Mouse (Mus musculus) G1E (cell line): ENCODE data around the gene Erich4. TPM values are rescaled to one million over a fixed set of nuclear protein-coding genes. Genes with fewer than 3 reads are reported as not detected.
"Not testable (repeated sequence)": the region's sequence is repeated elsewhere in the genome, so short reads cannot be mapped to it uniquely, and the experiment has no call there.

Experiments used
- ATAC-seq: 2 replicates; pipeline ENCODE4 v1.8.0; 2016; ENCODE audit warnings: mild to moderate bottlenecking; ENCODE audit not compliant: insufficient number of reproducible peaks, poor library complexity, low FRiP score, severe bottlenecking; ENCODE audit errors: extremely low read depth
- DNase-seq: peaks from one replicate; pipeline ENCODE4 v3.0.0; 2012; ENCODE audit warnings: low spot score
- H3K27me3 ChIP-seq: 2 replicates; pipeline ENCODE4 v1.6.1; 2012; ENCODE audit warnings: mild to moderate bottlenecking, low read length, inconsistent platforms; ENCODE audit not compliant: insufficient read depth
- H3K36me3 ChIP-seq: replicated peaks from 2 replicates; pipeline ENCODE3; 2012; ENCODE audit warnings: mild to moderate bottlenecking, inconsistent platforms
- H3K4me1 ChIP-seq: 2 replicates; pipeline ENCODE4 v1.6.1; 2012; ENCODE audit warnings: low read depth, low read length, inconsistent platforms, mixed read lengths; ENCODE audit not compliant: insufficient read depth
- H3K4me3 ChIP-seq: 2 replicates; pipeline ENCODE4 v1.5.1; 2012; ENCODE audit warnings: low read depth, mild to moderate bottlenecking, inconsistent platforms, low read length, moderate library complexity, mixed read lengths
- H3K9me3 ChIP-seq: replicated peaks from 2 replicates; pipeline ENCODE4 v1.6.1; 2012; ENCODE audit warnings: inconsistent platforms
- CTCF ChIP-seq: IDR thresholded peaks from 2 replicates; pipeline ENCODE4 v1.5.1; 2012; ENCODE audit warnings: low read depth, low read length, inconsistent platforms, mixed read lengths
- GATA1 ChIP-seq: IDR thresholded peaks from 2 replicates; pipeline ENCODE4 v1.6.1; 2012; ENCODE audit warnings: borderline replicate concordance, low read length, inconsistent platforms, mixed read lengths
- GATA2 ChIP-seq: IDR thresholded peaks from 2 replicates; pipeline ENCODE4 v1.6.1; 2012; ENCODE audit warnings: low read depth, low read length, inconsistent platforms, borderline replicate concordance
- POLR2AphosphoS5 ChIP-seq: IDR thresholded peaks from 2 replicates; pipeline ENCODE4 v1.6.1; 2012; ENCODE audit warnings: low read depth, low read length, inconsistent platforms; ENCODE audit not compliant: insufficient replicate concordance
- TAL1 ChIP-seq: conservative IDR thresholded peaks from 2 replicates; pipeline ENCODE4 v1.6.1; 2012; ENCODE audit warnings: low read depth, low read length, inconsistent platforms, mixed read lengths
- polyA plus RNA-seq: library from polyadenylated mRNA; stranded (reverse); fragments of >175 nt; gene quantifications from 2 replicates; pipeline ENCODE4 v1.2.3, GENCODE M21; 2012
- total RNA-seq, 2 experiments: library from RNA; stranded (forward) in 1 of 2; stranded (reverse) in 1 of 2; fragments of 200-1000 nt in 1 of 2; fragments of >200 nt in 1 of 2; fragmentation: Nextera tagmentation in 1 of 2; gene quantifications; 2 replicates each; pipeline ENCODE4 v1.2.3; 2014 to 2017

The Erich4 gene
- total and polyA plus RNA-seq, 3 experiments: not detected

- H3K9me3 ChIP-seq: no peaks in the 10 kb centered on the region
- ATAC-seq: no peak
- no peak for TF ChIP-seq CTCF
These were observed 24.5 kb downstream of the Erich4 start for GRCm38 (mm10) chr7:25591226-25591625.

GRCm38 (mm10) chr7:25585351-25586204 lies 30.1 kb downstream of the Erich4 start:
- H3K36me3 ChIP-seq: no peaks in the 10 kb centered on the region
- DNase-seq (no peak), ATAC-seq (no peak)
- no peaks in the 10 kb centered on the region; the same call in 1 of the 2 replicates for H3K27me3 ChIP-seq
- TF ChIP-seq POLR2AphosphoS5 (no peak), GATA1 (no peak), GATA2 (no peak), CTCF (no peak), TAL1 (no peak)
- H3K4me3 ChIP-seq: no peak overlapping the region
- no peaks in the 10 kb centered on the region for H3K9me3 ChIP-seq
- no peaks in the 10 kb centered on the region for H3K4me1 ChIP-seq

More at GRCm38 (mm10) chr7:25591226-25591625, 24.5 kb downstream of the Erich4 start:
- no peaks in the 10 kb centered on the region for H3K36me3 ChIP-seq
- H3K4me1 ChIP-seq: no peaks in the 10 kb centered on the region
- peaks cover 8% of the 10 kb centered on the region for H3K27me3 ChIP-seq
- no peak for DNase-seq
- H3K4me3 ChIP-seq: no peak overlapping the region

GRCm38 (mm10) chr7:25584651-25585050 lies 31.0 kb downstream of the Erich4 start:
- ATAC-seq (no peak), DNase-seq (no peak)
- H3K9me3 ChIP-seq: no peaks in the 10 kb centered on the region
- H3K4me1 ChIP-seq: no peaks in the 10 kb centered on the region
- H3K4me3 ChIP-seq: no peak overlapping the region
- H3K36me3 ChIP-seq: no peaks in the 10 kb centered on the region
- TF ChIP-seq GATA2: no peak
- no peak for TF ChIP-seq TAL1
- no peak for TF ChIP-seq POLR2AphosphoS5
- no peak for TF ChIP-seq CTCF
- no peak for TF ChIP-seq GATA1
- H3K27me3 ChIP-seq: no peaks in the 10 kb centered on the region; the same call in 1 of the 2 replicates

- no peaks in the 10 kb centered on the region for H3K9me3 ChIP-seq
- no peak for TF ChIP-seq POLR2AphosphoS5
- no peak for TF ChIP-seq CTCF
- no peak for TF ChIP-seq GATA2
- no peak for TF ChIP-seq GATA1
- TF ChIP-seq TAL1: no peak
- no peak overlapping the region for H3K4me3 ChIP-seq
- ATAC-seq: no peak
- no peak for DNase-seq
- no peaks in the 10 kb centered on the region for H3K36me3 ChIP-seq
- H3K27me3 ChIP-seq: no peaks in the 10 kb centered on the region; the same call in 1 of the 2 replicates
- no peaks in the 10 kb centered on the region for H3K4me1 ChIP-seq
These were observed 33.3 kb downstream of the Erich4 start for GRCm38 (mm10) chr7:25582301-25582810.

GRCm38 (mm10) chr7:25579441-25579840 lies 36.3 kb downstream of the Erich4 start:
- ATAC-seq (no peak), DNase-seq (no peak)
- no peaks in the 10 kb centered on the region for H3K36me3 ChIP-seq
- no peaks in the 10 kb centered on the region for H3K9me3 ChIP-seq
- H3K27me3 ChIP-seq: peaks cover 6% of the 10 kb centered on the region; the same call in 1 of the 2 replicates
- no peaks in the 10 kb centered on the region for H3K4me1 ChIP-seq
- H3K4me3 ChIP-seq: no peak overlapping the region
- TF ChIP-seq CTCF (no peak), TAL1 (no peak), GATA2 (no peak), POLR2AphosphoS5 (no peak), GATA1 (no peak)

GRCm38 (mm10) chr7:25576793-25577437 lies 38.8 kb downstream of the Erich4 start:
- not testable (repeated sequence) for H3K4me3 ChIP-seq, H3K9me3 ChIP-seq, H3K4me1 ChIP-seq, ATAC-seq, DNase-seq, H3K36me3 ChIP-seq, H3K27me3 ChIP-seq

GRCm38 (mm10) chr7:25576308-25576707 lies 39.4 kb downstream of the Erich4 start:
- ATAC-seq, H3K36me3 ChIP-seq, H3K4me3 ChIP-seq, H3K27me3 ChIP-seq, H3K4me1 ChIP-seq, H3K9me3 ChIP-seq, DNase-seq: not testable (repeated sequence)
